Mouse (Mus musculus): ENCODE data around the gene Snd1.

- TF ChIP-seq MEF2A (IDR thresholded peaks at IDR 0.05; ENCODE audit: borderline replicate concordance, low read depth, low read length) (no peak), IRF4 (IDR thresholded peaks at IDR 0.05; ENCODE audit: low read depth, low read length) (no peak), USF1 (IDR thresholded peaks at IDR 0.05; ENCODE audit: low read depth, low read length) (no peak), TCF12 (IDR thresholded peaks at IDR 0.05; ENCODE audit: low read depth, low read length) (no peak), E2F4 (IDR thresholded peaks at IDR 0.05; ENCODE audit: insufficient replicate concordance, low read depth, low read length) (no peak), POLR2AphosphoS2 (IDR thresholded peaks at IDR 0.05; ENCODE audit: low read depth, low read length) (no peak), NRF1 (IDR thresholded peaks at IDR 0.05; ENCODE audit: low read depth, low read length) (no peak), MAX (IDR thresholded peaks at IDR 0.05; ENCODE audit: low read length) (no peak), POLR2A (IDR thresholded peaks at IDR 0.05; ENCODE audit: low read depth, low read length) (no peak), CTCF (conservative IDR thresholded peaks at IDR 0.05 in 1 of 2, IDR thresholded peaks at IDR 0.05 in 1 of 2; ENCODE audit: low read depth in 2 of 2, low read length in 2 of 2) (no peak), MAZ (IDR thresholded peaks at IDR 0.05; ENCODE audit: low read depth, low read length) (no peak), MAFK (IDR thresholded peaks at IDR 0.05; ENCODE audit: insufficient replicate concordance, low read length) (no peak), CHD1 (IDR thresholded peaks at IDR 0.05; ENCODE audit: low read depth, low read length) (no peak), ZMIZ1 (IDR thresholded peaks at IDR 0.05; ENCODE audit: low read depth, low read length) (no peak)
Observed at GRCm38 (mm10) chr6:28749224-28749623, 274.3 kb downstream of the Snd1 start.
